Mouse (Mus musculus) E14TG2a.4 (cell line): ENCODE results near the gene Palm3.

Experiments used
- CTCF ChIP-seq: conservative IDR thresholded peaks from 2 replicates; pipeline ENCODE4 v1.5.1; 2014; ENCODE audit warnings: low read length
- NANOG ChIP-seq: IDR thresholded peaks from 2 replicates; pipeline ENCODE4 v1.6.1; 2014; ENCODE audit warnings: borderline replicate concordance, low read length, mixed read lengths

- TF ChIP-seq CTCF: no peak
- no peak for TF ChIP-seq NANOG
These were observed 24.4 kb upstream of the Palm3 start for GRCm38 (mm10) chr8:83996567-83997505.
